In the genomic region with DNA sequence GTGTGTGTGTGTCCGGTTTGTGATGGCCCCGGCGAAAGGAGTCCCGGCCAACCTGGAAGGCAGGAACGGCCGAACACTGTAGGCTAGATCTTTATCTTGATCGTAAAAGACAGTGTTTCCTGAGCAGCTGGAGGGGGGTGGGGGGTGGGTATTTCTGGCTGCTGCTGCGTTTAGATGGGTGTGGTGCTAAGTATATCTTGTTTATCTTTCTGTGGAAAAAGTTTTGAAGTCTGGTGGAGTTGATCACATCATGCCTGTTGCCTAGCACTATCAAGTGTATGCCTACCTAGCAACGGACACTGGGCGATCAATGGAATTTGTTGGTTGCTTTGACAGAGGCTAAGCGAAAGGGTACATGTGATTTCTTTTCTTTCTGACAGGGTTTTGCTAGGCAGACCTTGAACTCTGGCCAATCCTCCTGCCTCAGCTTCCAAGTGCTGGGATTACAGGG, we compare ENCODE assay signal across 8 mouse cellular contexts. TPM values are rescaled to one million over a fixed set of nuclear protein-coding genes. Genes with fewer than 3 reads are reported as not detected.
DNase-seq lines count a peak whose midpoint lies in the region; ATAC-seq and TF ChIP-seq lines count a peak whose summit lies in the region.

No protein-coding gene starts in this region.

- H3K36me3 ChIP-seq in E14TG2a.4 (ENCODE audit: insufficient read depth, low read length), result peaks cover 6% of the 10 kb centered on the region
- H3K36me3 ChIP-seq in embryonic facial prominence, embryonic 10.5 days (replicated peaks), result peaks cover 32% of the 10 kb centered on the region
- H3K36me3 ChIP-seq in liver, embryonic 15.5 days (replicated peaks), result no peaks in the 10 kb centered on the region
- 0 out of 2 replicates have a peak, but pooled peaks cover 10% of the 10 kb centered on the region for H3K36me3 ChIP-seq in neural tube, embryonic 12.5 days

- H3K9me3 ChIP-seq in E14TG2a.4 (ENCODE audit: low read length), result no peaks in the 10 kb centered on the region
- H3K9me3 ChIP-seq in embryonic facial prominence, embryonic 10.5 days, result 0 out of 2 replicates have a peak, but pooled peaks cover 3% of the 10 kb centered on the region
- no peaks in the 10 kb centered on the region for H3K9me3 ChIP-seq in liver, embryonic 15.5 days (replicated peaks)
- H3K9me3 ChIP-seq in neural tube, embryonic 12.5 days, result no peaks in the 10 kb centered on the region

- H3K4me1 ChIP-seq in cerebellum, adult 2 months (ENCODE audit: control insufficient read depth, insufficient read depth, low read length), result peaks cover 14% of the 10 kb centered on the region
- peaks cover 45% of the 10 kb centered on the region for H3K4me1 ChIP-seq in E14TG2a.4 (replicated peaks; ENCODE audit: low read depth, low read length)
- peaks cover 46% of the 10 kb centered on the region for H3K4me1 ChIP-seq in embryonic facial prominence, embryonic 10.5 days
- peaks cover 36% of the 10 kb centered on the region for H3K4me1 ChIP-seq in liver, embryonic 15.5 days (replicated peaks)
- H3K4me1 ChIP-seq in neural tube, embryonic 12.5 days, result peaks cover 28% of the 10 kb centered on the region

- H3K27me3 ChIP-seq in cerebellum, adult 2 months (ENCODE audit: control insufficient read depth, insufficient read depth, low read length), result no peaks in the 10 kb centered on the region
- no peaks in the 10 kb centered on the region for H3K27me3 ChIP-seq in E14TG2a.4 (ENCODE audit: insufficient read depth, low read length)
- no peaks in the 10 kb centered on the region for H3K27me3 ChIP-seq in embryonic facial prominence, embryonic 10.5 days (replicated peaks; ENCODE audit: low read depth, poor library complexity, severe bottlenecking)
- no peaks in the 10 kb centered on the region for H3K27me3 ChIP-seq in liver, embryonic 15.5 days
- H3K27me3 ChIP-seq in neural tube, embryonic 12.5 days (replicated peaks), result no peaks in the 10 kb centered on the region

- no peak for TF ChIP-seq POLR2A in cerebellum, adult 2 months (IDR thresholded peaks at IDR 0.05; ENCODE audit: borderline replicate concordance, insufficient read depth, low read length)

- H3K4me2 ChIP-seq in liver, embryonic 15.5 days, result peak overlapping the region; percentile 88
- H3K4me2 ChIP-seq in neural tube, embryonic 12.5 days (replicated peaks), result peak overlapping the region; percentile 79

- H3K9ac ChIP-seq in liver, embryonic 15.5 days, result peak overlapping the region; percentile 81; the same call in 1 of the 2 replicates
- peak overlapping the region; percentile 92 for H3K9ac ChIP-seq in neural tube, embryonic 12.5 days

- DNase-seq in cerebellum, adult 2 months, result no peak
- DNase-seq in cerebellum, adult 11 months, result no peak
- DNase-seq in embryonic facial prominence, embryonic 10.5 days (ENCODE audit: low spot score), result no peak
- DNase-seq in urinary bladder, postnatal 4 days (ENCODE audit: low spot score in 2 of 2), result no peak

- TF ChIP-seq CTCF in cerebellum, adult 2 months (IDR thresholded peaks at IDR 0.05; ENCODE audit: borderline replicate concordance, insufficient read depth, low read depth, low read length), result no peak
- no peak for TF ChIP-seq CTCF in E14TG2a.4 (conservative IDR thresholded peaks at IDR 0.05; ENCODE audit: low read length)

- H3K27ac ChIP-seq in cerebellum, adult 2 months (ENCODE audit: insufficient read depth, low read length), result peak overlapping the region; percentile 68; the same call in 1 of the 2 replicates
- H3K27ac ChIP-seq in embryonic facial prominence, embryonic 10.5 days (replicated peaks), result peak overlapping the region; percentile 99
- peak overlapping the region; percentile 93 for H3K27ac ChIP-seq in liver, embryonic 15.5 days (replicated peaks)
- peak overlapping the region; percentile 89; the same call in 1 of the 2 replicates for H3K27ac ChIP-seq in neural tube, embryonic 12.5 days

- peak; percentile 53 to 57 for ATAC-seq in hematopoietic stem cell, adult 5-6 weeks (replicated peaks in 1 of 2; ENCODE audit: insufficient read depth in 1 of 2, low FRiP score in 2 of 2, low TSS enrichment in 1 of 2, low read depth in 1 of 2, poor library complexity in 2 of 2, severe bottlenecking in 2 of 2)
- ATAC-seq in liver, embryonic 15.5 days (ENCODE audit: insufficient read depth), result peak; percentile 16
- peak; percentile 22; the same call in 1 of the 2 replicates for ATAC-seq in neural tube, embryonic 12.5 days (ENCODE audit: low FRiP score, low read depth)

- WGBS in cerebellum, adult 2 months, result under 1% methylated on average over 11 of the region's 11 CpGs
- WGBS in embryonic facial prominence, embryonic 10.5 days, result 2% methylated on average over 11 of the region's 11 CpGs
- under 1% methylated on average over 11 of the region's 11 CpGs for WGBS in liver, embryonic 15.5 days (ENCODE audit: insufficient replicate concordance)
- WGBS in neural tube, embryonic 12.5 days, result under 1% methylated on average over 11 of the region's 11 CpGs

- H3K4me3 ChIP-seq in cerebellum, adult 2 months (replicated peaks; ENCODE audit: insufficient read depth, low read depth, low read length), result peak overlapping the region; percentile 82
- peak overlapping the region; percentile 85 for H3K4me3 ChIP-seq in E14TG2a.4 (replicated peaks; ENCODE audit: low read length)
- H3K4me3 ChIP-seq in embryonic facial prominence, embryonic 10.5 days, result peak overlapping the region; percentile 92
- peak overlapping the region; percentile 75 for H3K4me3 ChIP-seq in liver, embryonic 15.5 days (replicated peaks)
- peak overlapping the region; percentile 81 for H3K4me3 ChIP-seq in neural tube, embryonic 12.5 days

RNA-seq across cellular contexts. Expression of a gene that starts 1.1 kb away (rescaled TPM):
- polyA plus RNA-seq in cerebellum, adult 2 months (2012; rRNA removed), result 21.4 and 22.4 TPM in 2 replicates
- 41.7 and 44.3 TPM in 2 replicates for polyA plus RNA-seq in embryonic facial prominence, embryonic 10.5 days (2016; fragmentation: Nextera tagmentation; extraction: Ambion mirVana)
- 40.5 and 50.3 TPM in 2 replicates for total RNA-seq in hematopoietic stem cell, adult 5-6 weeks (2017)
- polyA plus RNA-seq in liver, embryonic 15.5 days (2015; fragmentation: Nextera tagmentation; extraction: Ambion mirVana), result 3.3 and 3.8 TPM in 2 replicates
- 37.0 and 37.2 TPM in 2 replicates for polyA plus RNA-seq in neural tube, embryonic 12.5 days (2016; fragmentation: Nextera tagmentation; extraction: Ambion mirVana)

RNA-seq across cellular contexts. Expression of a gene that starts 49.7 kb away (rescaled TPM):
- polyA plus RNA-seq in cerebellum, adult 2 months (2012; rRNA removed), result 1.3 and 1.6 TPM in 2 replicates
- 0.24 and 0.26 TPM in 2 replicates for polyA plus RNA-seq in embryonic facial prominence, embryonic 10.5 days (2016; fragmentation: Nextera tagmentation; extraction: Ambion mirVana)
- total RNA-seq in hematopoietic stem cell, adult 5-6 weeks (2017), result not detected in 2 replicates
- polyA plus RNA-seq in liver, embryonic 15.5 days (2015; fragmentation: Nextera tagmentation; extraction: Ambion mirVana), result not detected in 2 replicates
- polyA plus RNA-seq in neural tube, embryonic 12.5 days (2016; fragmentation: Nextera tagmentation; extraction: Ambion mirVana), result 0.13 and 0.14 TPM in 2 replicates
